Mouse (Mus musculus) myocyte (in vitro differentiated cells): ENCODE measurements at regions not wholly inside any gene's neighbourhood (a gene's known extent, or its start where the extent isn't known, plus 50 kb on each side); places are given as distances from the start of the nearest gene placed in this dataset.

Experiments used
- MAX ChIP-seq: IDR thresholded peaks from one replicate; pipeline ENCODE4 v1.6.1; 2011; ENCODE audit warnings: low read depth, mild to moderate bottlenecking, control low read depth
- MYOG ChIP-seq, 3 experiments: IDR thresholded peaks; one replicate each; pipeline ENCODE4 v1.6.1; 2011; ENCODE audit warnings: control low read depth in 2 of 3, low read depth in 2 of 3, mild to moderate bottlenecking in 2 of 3; ENCODE audit not compliant: insufficient read length in 2 of 3, control insufficient read depth in 1 of 3, insufficient read depth in 1 of 3
- POLR2A ChIP-seq: IDR thresholded peaks from one replicate; pipeline ENCODE4 v1.6.1; 2011; ENCODE audit warnings: low read depth, mild to moderate bottlenecking, control low read depth, moderate library complexity; ENCODE audit not compliant: insufficient read length
- TCF3 ChIP-seq: IDR thresholded peaks from one replicate; pipeline ENCODE4 v1.6.1; 2011; ENCODE audit warnings: low read depth, control low read depth; ENCODE audit not compliant: insufficient read length
- USF1 ChIP-seq: IDR thresholded peaks from one replicate; pipeline ENCODE4 v1.6.1; 2011; ENCODE audit warnings: low read depth, mild to moderate bottlenecking, control low read depth, moderate library complexity

GRCm38 (mm10) chr8:89787050-89787905 is 560.9 kb downstream of the Tox3 start:
- TF ChIP-seq MYOG (IDR thresholded peaks at IDR 0.05; ENCODE audit: control insufficient read depth in 1 of 3, insufficient read depth in 1 of 3, insufficient read length in 2 of 3, low read depth in 2 of 3), result no peak
- TF ChIP-seq POLR2A, result no peak
- TF ChIP-seq MAX, result no peak
- TF ChIP-seq USF1, result no peak
- no peak for TF ChIP-seq TCF3
